Mouse (Mus musculus): ENCODE results near the gene Ralgapa2. TPM values are rescaled to one million over a fixed set of nuclear protein-coding genes. Genes with fewer than 3 reads are reported as not detected.

Ralgapa2 gene
- polyA plus RNA-seq, 1 experiment from 2014 or later = 10.6 TPM

- 75% methylated on average over 6 of the region's 6 CpGs for WGBS (ENCODE audit: insufficient replicate concordance)
- Histone ChIP-seq H3K27me3 (ENCODE audit: control insufficient read depth, insufficient read depth, low read length) (no peaks in the 10 kb centered on the region), H3K9ac (ENCODE audit: low read depth, low read length) (no peak overlapping the region), H3K9me3 (replicated peaks; ENCODE audit: control insufficient read depth, low read length) (no peaks in the 10 kb centered on the region), H3K36me3 (ENCODE audit: control insufficient read depth, insufficient read depth, low read length) (no peaks in the 10 kb centered on the region), H3K4me2 (no peak overlapping the region), H3K27ac (ENCODE audit: low read depth, low read length) (no peak overlapping the region), H3K4me1 (ENCODE audit: control insufficient read depth, insufficient read depth, low read length) (no peaks in the 10 kb centered on the region), H3K4me3 (ENCODE audit: low read depth, low read length) (no peak overlapping the region)
- no peak for ATAC-seq (replicated peaks; ENCODE audit: insufficient number of reproducible peaks, low FRiP score, low TSS enrichment)
Observed at GRCm38 (mm10) chr2:146356524-146356923, 155.6 kb downstream of the Ralgapa2 start.

- WGBS (ENCODE audit: insufficient replicate concordance) = 88% methylated on average over 5 of the region's 5 CpGs
- no peak overlapping the region for H3K4me2 ChIP-seq
- no peak for ATAC-seq (replicated peaks; ENCODE audit: insufficient number of reproducible peaks, low FRiP score, low TSS enrichment)
- H3K27ac ChIP-seq (ENCODE audit: low read depth, low read length) = no peak overlapping the region
- H3K4me3 ChIP-seq (ENCODE audit: low read depth, low read length) = no peak overlapping the region
- no peak overlapping the region for H3K9ac ChIP-seq (ENCODE audit: low read depth, low read length)
- H3K27me3 ChIP-seq (ENCODE audit: control insufficient read depth, insufficient read depth, low read length) = no peaks in the 10 kb centered on the region
- no peaks in the 10 kb centered on the region for H3K9me3 ChIP-seq (replicated peaks; ENCODE audit: control insufficient read depth, low read length)
- H3K4me1 ChIP-seq (ENCODE audit: control insufficient read depth, insufficient read depth, low read length) = no peaks in the 10 kb centered on the region
- H3K36me3 ChIP-seq (ENCODE audit: control insufficient read depth, insufficient read depth, low read length) = no peaks in the 10 kb centered on the region
Observed at GRCm38 (mm10) chr2:146350230-146350629, 161.9 kb downstream of the Ralgapa2 start.

GRCm38 (mm10) chr2:146347942-146348341, 164.2 kb downstream of the Ralgapa2 start:
- no peak overlapping the region for H3K4me2 ChIP-seq
- no peaks in the 10 kb centered on the region for H3K4me1 ChIP-seq (ENCODE audit: control insufficient read depth, insufficient read depth, low read length)
- no peak for ATAC-seq (replicated peaks; ENCODE audit: insufficient number of reproducible peaks, low FRiP score, low TSS enrichment)
- H3K27me3 ChIP-seq (ENCODE audit: control insufficient read depth, insufficient read depth, low read length) = no peaks in the 10 kb centered on the region
- H3K9ac ChIP-seq (ENCODE audit: low read depth, low read length) = no peak overlapping the region
- no peak overlapping the region for H3K4me3 ChIP-seq (ENCODE audit: low read depth, low read length)
- WGBS (ENCODE audit: insufficient replicate concordance) = 80% methylated on average over 2 of the region's 2 CpGs
- no peak overlapping the region for H3K27ac ChIP-seq (ENCODE audit: low read depth, low read length)
- H3K36me3 ChIP-seq (ENCODE audit: control insufficient read depth, insufficient read depth, low read length) = no peaks in the 10 kb centered on the region
- H3K9me3 ChIP-seq (replicated peaks; ENCODE audit: control insufficient read depth, low read length) = no peaks in the 10 kb centered on the region

GRCm38 (mm10) chr2:146340090-146340489, 172.1 kb downstream of the Ralgapa2 start:
- ATAC-seq (replicated peaks; ENCODE audit: insufficient number of reproducible peaks, low FRiP score, low TSS enrichment) = no peak
- 90% methylated on average over 4 of the region's 4 CpGs for WGBS (ENCODE audit: insufficient replicate concordance)

GRCm38 (mm10) chr2:146337540-146337939, 174.6 kb downstream of the Ralgapa2 start:
- Histone ChIP-seq H3K9ac (ENCODE audit: low read depth, low read length) (no peak overlapping the region), H3K9me3 (replicated peaks; ENCODE audit: control insufficient read depth, low read length) (no peaks in the 10 kb centered on the region), H3K4me1 (ENCODE audit: control insufficient read depth, insufficient read depth, low read length) (no peaks in the 10 kb centered on the region), H3K36me3 (ENCODE audit: control insufficient read depth, insufficient read depth, low read length) (peaks cover 9% of the 10 kb centered on the region; the same call in 1 of the 2 replicates), H3K4me3 (ENCODE audit: low read depth, low read length) (no peak overlapping the region), H3K27me3 (ENCODE audit: control insufficient read depth, insufficient read depth, low read length) (no peaks in the 10 kb centered on the region), H3K27ac (ENCODE audit: low read depth, low read length) (no peak overlapping the region), H3K4me2 (no peak overlapping the region)
- ATAC-seq (replicated peaks; ENCODE audit: insufficient number of reproducible peaks, low FRiP score, low TSS enrichment) = no peak
- 53% methylated on average over 1 of the region's 1 CpGs for WGBS (ENCODE audit: insufficient replicate concordance)

More at GRCm38 (mm10) chr2:146340090-146340489, 172.1 kb downstream of the Ralgapa2 start:
- Histone ChIP-seq H3K27me3 (ENCODE audit: control insufficient read depth, insufficient read depth, low read length) (no peaks in the 10 kb centered on the region), H3K36me3 (ENCODE audit: control insufficient read depth, insufficient read depth, low read length) (peaks cover 9% of the 10 kb centered on the region; the same call in 1 of the 2 replicates), H3K27ac (ENCODE audit: low read depth, low read length) (no peak overlapping the region), H3K4me1 (ENCODE audit: control insufficient read depth, insufficient read depth, low read length) (no peaks in the 10 kb centered on the region), H3K4me2 (no peak overlapping the region), H3K9me3 (replicated peaks; ENCODE audit: control insufficient read depth, low read length) (no peaks in the 10 kb centered on the region), H3K9ac (ENCODE audit: low read depth, low read length) (no peak overlapping the region), H3K4me3 (ENCODE audit: low read depth, low read length) (no peak overlapping the region)

- Histone ChIP-seq H3K4me1 (ENCODE audit: control insufficient read depth, insufficient read depth, low read length) (no peaks in the 10 kb centered on the region), H3K9ac (ENCODE audit: low read depth, low read length) (no peak overlapping the region), H3K4me3 (ENCODE audit: low read depth, low read length) (no peak overlapping the region), H3K4me2 (no peak overlapping the region), H3K9me3 (replicated peaks; ENCODE audit: control insufficient read depth, low read length) (no peaks in the 10 kb centered on the region), H3K27me3 (ENCODE audit: control insufficient read depth, insufficient read depth, low read length) (no peaks in the 10 kb centered on the region), H3K27ac (ENCODE audit: low read depth, low read length) (no peak overlapping the region), H3K36me3 (ENCODE audit: control insufficient read depth, insufficient read depth, low read length) (no peaks in the 10 kb centered on the region)
- no peak for ATAC-seq (replicated peaks; ENCODE audit: insufficient number of reproducible peaks, low FRiP score, low TSS enrichment)
- WGBS (ENCODE audit: insufficient replicate concordance) = 70% methylated on average over 5 of the region's 5 CpGs
Observed at GRCm38 (mm10) chr2:146331894-146332476, 180.2 kb downstream of the Ralgapa2 start.

DNA sequence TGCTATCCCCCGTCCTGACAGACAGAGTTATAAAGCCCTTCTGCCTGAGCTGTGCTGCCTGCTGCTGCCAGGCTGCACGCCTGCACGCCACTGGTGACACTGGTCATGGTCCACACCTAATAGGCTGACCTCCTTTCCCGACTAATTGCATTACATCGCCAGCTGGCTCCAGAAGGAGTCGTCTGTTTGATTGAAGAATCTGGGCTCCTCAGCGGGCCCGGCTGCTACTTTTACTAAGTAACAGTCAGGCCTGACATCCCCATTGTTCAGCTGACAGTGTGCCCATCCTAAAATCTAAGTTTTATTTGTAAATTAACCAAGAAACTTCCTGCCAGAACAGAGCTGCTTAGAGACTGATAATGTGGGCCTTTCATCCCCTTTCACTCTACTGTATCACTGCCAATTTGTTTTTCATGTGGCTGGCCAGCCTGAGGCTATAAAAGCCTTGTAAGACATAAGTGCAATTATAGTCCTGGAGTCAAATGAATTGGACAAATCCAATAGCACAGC, 181.3 kb downstream of the Ralgapa2 start:
- H3K27me3 ChIP-seq (ENCODE audit: control insufficient read depth, insufficient read depth, low read length) = no peaks in the 10 kb centered on the region
- 54% methylated on average over 8 of the region's 8 CpGs for WGBS (ENCODE audit: insufficient replicate concordance)
- H3K27ac ChIP-seq (ENCODE audit: low read depth, low read length) = no peak overlapping the region
- H3K4me2 ChIP-seq = no peak overlapping the region
- no peaks in the 10 kb centered on the region for H3K9me3 ChIP-seq (replicated peaks; ENCODE audit: control insufficient read depth, low read length)
- no peak overlapping the region for H3K9ac ChIP-seq (ENCODE audit: low read depth, low read length)
- no peak overlapping the region for H3K4me3 ChIP-seq (ENCODE audit: low read depth, low read length)
- no peaks in the 10 kb centered on the region for H3K4me1 ChIP-seq (ENCODE audit: control insufficient read depth, insufficient read depth, low read length)
- no peaks in the 10 kb centered on the region for H3K36me3 ChIP-seq (ENCODE audit: control insufficient read depth, insufficient read depth, low read length)
- ATAC-seq (replicated peaks; ENCODE audit: insufficient number of reproducible peaks, low FRiP score, low TSS enrichment) = no peak

GRCm38 (mm10) chr2:146330101-146330500, 182.0 kb downstream of the Ralgapa2 start:
- H3K9me3 ChIP-seq (replicated peaks; ENCODE audit: control insufficient read depth, low read length) = no peaks in the 10 kb centered on the region
- 88% methylated on average over 1 of the region's 1 CpGs for WGBS (ENCODE audit: insufficient replicate concordance)
- no peaks in the 10 kb centered on the region for H3K36me3 ChIP-seq (ENCODE audit: control insufficient read depth, insufficient read depth, low read length)
- no peaks in the 10 kb centered on the region for H3K4me1 ChIP-seq (ENCODE audit: control insufficient read depth, insufficient read depth, low read length)
- H3K27ac ChIP-seq (ENCODE audit: low read depth, low read length) = no peak overlapping the region
- no peak overlapping the region for H3K9ac ChIP-seq (ENCODE audit: low read depth, low read length)
- H3K4me3 ChIP-seq (ENCODE audit: low read depth, low read length) = no peak overlapping the region
- no peaks in the 10 kb centered on the region for H3K27me3 ChIP-seq (ENCODE audit: control insufficient read depth, insufficient read depth, low read length)
- no peak overlapping the region for H3K4me2 ChIP-seq
- no peak for ATAC-seq (replicated peaks; ENCODE audit: insufficient number of reproducible peaks, low FRiP score, low TSS enrichment)

DNA sequence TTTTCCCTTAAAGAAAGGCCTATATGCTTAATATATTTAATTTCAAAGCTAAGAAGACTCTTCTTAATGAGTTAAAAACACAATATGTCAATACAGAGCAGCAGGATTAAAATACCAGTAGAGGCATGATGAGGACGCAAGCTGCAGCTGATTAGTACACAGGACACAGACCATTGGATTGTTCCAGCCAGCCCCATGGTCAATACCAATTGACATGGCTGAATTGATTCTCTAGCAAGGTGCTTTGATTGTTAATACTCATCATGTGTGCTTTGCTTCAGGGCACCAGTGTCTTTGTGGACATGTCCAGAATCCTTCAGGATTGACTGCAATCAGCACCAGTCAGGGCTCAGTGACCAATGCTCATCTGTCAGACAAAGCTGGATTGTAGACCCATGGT, 185.5 kb downstream of the Ralgapa2 start:
- H3K36me3 ChIP-seq (ENCODE audit: control insufficient read depth, insufficient read depth, low read length) = no peaks in the 10 kb centered on the region

More for the DNA sequence above, 185.5 kb downstream of the Ralgapa2 start:
- Histone ChIP-seq H3K9ac (ENCODE audit: low read depth, low read length) (no peak overlapping the region), H3K4me2 (no peak overlapping the region), H3K4me3 (ENCODE audit: low read depth, low read length) (no peak overlapping the region), H3K9me3 (replicated peaks; ENCODE audit: control insufficient read depth, low read length) (no peaks in the 10 kb centered on the region), H3K27ac (ENCODE audit: low read depth, low read length) (no peak overlapping the region), H3K4me1 (ENCODE audit: control insufficient read depth, insufficient read depth, low read length) (no peaks in the 10 kb centered on the region), H3K27me3 (ENCODE audit: control insufficient read depth, insufficient read depth, low read length) (no peaks in the 10 kb centered on the region)
- no peak for ATAC-seq (replicated peaks; ENCODE audit: insufficient number of reproducible peaks, low FRiP score, low TSS enrichment)
- 86% methylated on average over 1 of the region's 1 CpGs for WGBS (ENCODE audit: insufficient replicate concordance)

Data from heart, embryonic 11.5 days (tissue).